Mouse (Mus musculus) embryonic stem cell, embryonic (primary cell): ENCODE data around the gene Trpt1.

ENCODE experiments used
- CTCF ChIA-PET, 4 experiments: fragments of 300-600 bp in 2 of 4; fragments of 350-600 bp in 2 of 4; sonication (Branson Sonifier 250); formaldehyde crosslinking; loops; one replicate each; lab custom pipeline; 2022; ENCODE audit warnings: inconsistent platforms in 2 of 4; lab: Charles Lee
- POLR2A ChIA-PET, 4 experiments: fragments of 300-600 bp in 2 of 4; fragments of 350-600 bp in 2 of 4; sonication (Branson Sonifier 250); formaldehyde crosslinking; loops; one replicate each; lab custom pipeline; 2022; ENCODE audit warnings: antibody characterized with exemption in 4 of 4, inconsistent platforms in 1 of 4; lab: Charles Lee

Trpt1 gene

DNA sequence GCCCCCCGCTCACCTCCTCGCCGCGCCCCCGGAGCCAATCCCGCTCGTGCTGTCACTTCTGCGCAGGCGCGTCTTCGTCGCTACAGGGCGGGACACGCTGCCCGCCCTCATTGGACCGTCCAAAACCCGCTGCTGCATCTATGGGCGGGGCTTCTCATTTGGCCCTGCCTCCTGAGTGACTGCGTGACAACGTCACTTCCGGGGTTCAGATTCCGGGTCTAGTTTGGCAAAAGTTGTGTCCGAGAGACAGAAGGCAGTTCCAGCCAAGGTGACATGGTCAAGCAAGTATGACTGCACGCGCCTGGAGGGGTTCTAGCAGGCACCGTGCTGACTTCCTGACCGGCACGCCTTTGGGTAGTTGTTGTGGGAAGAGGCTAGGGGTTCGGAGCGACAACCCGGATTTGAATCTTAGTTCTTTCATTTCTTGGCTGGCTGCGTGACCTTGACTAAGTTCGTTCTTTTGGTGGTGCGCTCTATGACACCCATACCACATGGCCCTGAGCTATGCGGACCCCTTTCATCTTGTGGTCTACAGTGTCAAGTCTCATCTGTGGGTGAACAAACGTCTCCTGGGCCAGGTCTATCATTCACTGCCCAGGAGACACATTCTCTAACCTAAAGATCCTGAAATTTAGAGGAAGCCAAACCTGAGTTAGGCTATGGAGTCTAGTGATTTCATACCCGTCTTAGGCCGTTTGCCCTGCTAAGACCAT, 15.4 kb upstream of the Trpt1 start, which contains the start of gene Fkbp2:
Fkbp2 (minus strand) TSS at position 121 of the 713 bp plus-strand sequence.
- CTCF ChIA-PET, result interaction anchor here in 3 of 4 experiments (0.7 to 2.9 kb wide), 33 partner anchors 7 to 552 kb away, joined by 3 to 89 read pairs (median 6); partner anchors contain the start of genes Bad (in 2 of the 3), Dnajc4 (in 2 of the 3), Nudt22 (in 2 of the 3) and Trpt1 (in 2 of the 3)
- POLR2A ChIA-PET, result interaction anchor here in 3 of 4 experiments (0.5 to 8.9 kb wide), 57 partner anchors 9 to 1743 kb away, joined by 3 to 99 read pairs (median 4); partner anchors contain the start of genes Bad (in 3 of the 3), Gpr137 (in 3 of the 3), Nudt22 (in 3 of the 3) and Trpt1 (in 3 of the 3)

DNA sequence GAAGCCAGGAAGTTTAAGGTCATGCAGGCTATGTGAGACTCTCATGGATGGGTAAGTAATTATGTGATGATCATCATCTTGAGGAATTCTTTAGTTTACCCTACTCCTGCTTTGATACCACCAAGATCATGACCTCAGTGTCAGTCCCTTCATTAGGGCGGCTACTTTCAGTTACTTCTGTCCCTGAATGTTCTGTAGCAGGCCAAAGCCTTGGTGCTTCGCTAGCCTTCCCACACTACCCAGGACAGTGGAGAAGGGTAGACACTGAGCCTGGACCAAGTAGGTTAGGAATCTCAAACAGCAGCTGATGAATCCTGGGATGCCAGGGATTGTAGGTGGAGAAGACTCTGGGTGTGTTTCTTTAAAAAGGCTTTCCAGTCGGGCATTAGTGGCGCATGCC, 14.5 kb upstream of the Trpt1 start:
- ChIA-PET CTCF (interaction anchor here in 1 of 4 experiments (0.8 kb wide), 1 partner anchor 529 kb away, joined by 3 read pairs; no protein-coding TSS in a partner anchor), POLR2A (interaction anchor here in 3 of 4 experiments (0.7 to 8.9 kb wide), 15 partner anchors 8 to 1873 kb away, joined by 3 to 99 read pairs (median 14); partner anchors contain the start of genes Nudt22 (in 3 of the 3), Trpt1 (in 3 of the 3), Dnajc4 (in 2 of the 3) and Stip1 (in 1 of the 3))

DNA sequence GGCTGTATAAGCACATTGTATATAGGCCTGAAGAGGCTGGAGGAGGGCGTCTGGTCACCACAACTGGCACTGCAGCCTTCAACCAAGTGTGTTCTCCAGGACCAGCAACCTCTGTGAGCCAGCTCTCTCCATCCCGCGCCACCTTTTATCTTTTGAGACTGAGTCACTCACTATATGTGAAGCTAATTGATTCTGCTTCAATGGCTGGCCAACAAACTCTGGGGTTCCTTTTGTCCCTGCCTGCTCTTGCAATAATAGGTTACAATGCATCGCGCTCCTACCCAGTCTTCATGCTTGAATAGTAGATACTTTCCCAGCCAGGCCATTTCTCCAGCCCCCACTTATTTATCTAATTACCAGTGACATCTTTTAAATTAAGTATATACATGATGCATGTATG, 12.3 kb upstream of the Trpt1 start:
- ChIA-PET POLR2A (interaction anchor here in 3 of 4 experiments (0.6 to 8.9 kb wide), 8 partner anchors 8 to 187 kb away, joined by 3 to 99 read pairs (median 4); partner anchors contain the start of genes Nudt22 (in 2 of the 3), Trpt1 (in 2 of the 3) and Plcb3 (in 1 of the 3)), CTCF (no interaction called here)

DNA sequence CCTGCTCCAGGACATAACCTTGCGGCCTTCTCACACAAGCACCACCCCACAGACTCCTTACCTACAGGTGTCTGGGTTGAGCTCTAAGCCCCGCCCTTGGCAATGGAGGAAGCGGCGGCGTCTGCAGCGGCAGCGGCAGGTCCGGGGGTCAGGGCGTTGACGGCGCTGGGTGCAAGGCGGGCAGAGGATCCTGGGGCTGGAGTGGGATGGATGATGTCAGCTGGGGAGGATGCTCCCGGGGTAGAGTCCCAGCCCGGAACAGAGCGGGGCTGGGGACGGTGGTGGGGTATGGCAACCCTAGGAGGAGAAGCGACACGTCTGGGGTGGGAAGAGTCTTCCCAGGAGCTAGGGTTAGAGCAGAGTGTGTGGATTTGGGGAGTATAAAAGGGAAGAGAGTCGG, 10.6 kb upstream of the Trpt1 start:
- ChIA-PET CTCF (interaction anchor here in 2 of 4 experiments (0.6 to 1.2 kb wide), 2 partner anchors 10 to 34 kb away, joined by 3 read pairs; no protein-coding TSS in a partner anchor), POLR2A (interaction anchor here in 3 of 4 experiments (0.6 to 5.2 kb wide), 23 partner anchors 9 to 222 kb away, joined by 3 to 34 read pairs (median 4); partner anchors contain the start of genes Nudt22 (in 3 of the 3), Trpt1 (in 3 of the 3), Plcb3 (in 2 of the 3) and Esrra (in 1 of the 3))

DNA sequence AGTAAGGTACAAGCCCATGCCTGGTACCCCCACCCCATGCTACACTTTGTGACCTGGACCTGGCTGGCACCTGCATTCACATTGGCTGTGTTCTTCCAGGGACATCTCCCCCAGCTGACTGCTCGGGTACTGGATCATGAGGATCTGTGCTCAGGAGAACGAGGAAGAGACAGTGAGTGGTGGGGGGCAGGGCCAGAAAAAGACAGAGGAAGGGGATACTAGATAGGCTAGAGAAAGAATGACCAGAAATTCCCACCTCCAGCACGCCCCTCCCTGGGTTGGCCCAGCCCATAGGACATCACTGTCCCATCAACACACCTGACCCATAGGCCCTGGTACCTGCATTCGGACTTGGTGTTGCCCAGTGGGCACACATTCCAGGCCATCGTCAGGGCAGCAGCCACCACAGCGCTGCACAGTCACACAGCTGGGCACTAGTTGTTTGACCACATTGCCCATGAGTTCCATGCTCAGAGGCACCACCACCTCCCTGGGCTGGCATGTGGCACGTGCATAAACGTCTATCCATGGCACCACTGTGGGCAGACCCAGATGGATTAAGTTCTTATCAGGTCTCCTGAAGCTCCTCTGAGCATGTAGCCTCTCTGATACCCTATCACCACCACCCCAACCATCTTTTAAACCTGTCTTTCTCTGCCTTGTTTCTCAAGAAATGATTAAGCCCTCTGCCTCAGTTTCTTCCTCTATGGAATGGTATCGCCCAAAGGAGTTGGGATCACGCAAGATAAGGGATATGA, 9.8 kb upstream of the Trpt1 start:
- ChIA-PET POLR2A (interaction anchor here in 3 of 4 experiments (0.6 to 5.2 kb wide), 18 partner anchors 7 to 62 kb away, joined by 3 to 34 read pairs (median 6); partner anchors contain the start of genes Nudt22 (in 3 of the 3), Trpt1 (in 3 of the 3), Plcb3 (in 2 of the 3) and Stip1 (in 2 of the 3)), CTCF (interaction anchor here in 2 of 4 experiments (0.6 to 1.9 kb wide), 2 partner anchors 16 to 341 kb away, joined by 3 to 5 read pairs; no protein-coding TSS in a partner anchor)

DNA sequence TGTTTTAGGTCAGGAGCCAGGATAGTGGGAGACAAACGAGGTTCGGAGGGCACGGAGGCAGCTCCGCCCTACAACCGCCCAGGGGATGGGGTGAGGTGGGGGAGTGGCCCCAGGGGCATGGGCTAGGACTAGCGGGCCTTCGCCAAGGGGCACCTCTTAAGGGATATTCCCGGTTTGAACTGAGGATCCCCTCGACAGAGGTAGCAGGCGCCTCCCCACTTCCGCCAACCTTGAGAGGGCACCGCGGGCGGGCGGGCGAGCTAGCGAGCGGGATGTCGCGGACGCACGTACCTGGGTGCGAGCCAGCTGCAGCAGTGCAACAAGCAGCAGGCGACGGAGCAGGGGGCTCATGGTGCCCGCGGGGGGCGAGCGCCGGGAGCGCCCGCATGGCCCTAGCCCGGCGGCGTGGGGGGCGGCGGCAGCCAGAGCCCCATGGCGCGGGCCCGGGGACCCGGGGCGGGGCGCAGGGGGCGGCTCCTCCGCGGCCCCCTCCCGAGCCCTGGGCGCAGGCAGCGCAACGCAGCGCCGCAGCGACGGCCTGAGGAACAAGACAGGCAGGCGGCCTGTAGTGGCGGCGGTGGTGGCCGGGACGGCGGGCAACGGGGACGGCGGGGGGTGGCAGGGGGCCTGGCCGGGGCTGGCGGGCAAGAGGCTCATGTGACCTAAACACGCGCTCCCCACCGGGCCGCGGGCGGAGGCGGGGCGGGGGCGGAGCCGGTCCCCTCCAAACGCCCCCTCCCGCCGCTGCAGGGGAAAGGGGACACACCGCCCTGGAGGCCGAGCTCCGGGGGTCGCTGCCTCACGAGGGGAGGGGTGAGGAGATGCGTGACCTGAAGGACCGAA, 8.6 kb upstream of the Trpt1 start, which contains the start of gene Vegfb:
Vegfb (minus strand) TSS at position 591 of the 843 bp plus-strand sequence.
- POLR2A ChIA-PET, result interaction anchor here in 3 of 4 experiments (0.6 to 5.2 kb wide), 28 partner anchors 8 to 301 kb away, joined by 3 to 34 read pairs (median 4); partner anchors contain the start of genes Nudt22 (in 3 of the 3), Trpt1 (in 3 of the 3), Stip1 (in 2 of the 3) and Bad (in 1 of the 3)
- CTCF ChIA-PET, result interaction anchor here in 2 of 4 experiments (1.5 to 1.9 kb wide), 4 partner anchors 8 to 17 kb away, joined by 3 to 6 read pairs (median 4); partner anchors contain the start of genes Nudt22 (in 1 of the 2) and Trpt1 (in 1 of the 2)

DNA sequence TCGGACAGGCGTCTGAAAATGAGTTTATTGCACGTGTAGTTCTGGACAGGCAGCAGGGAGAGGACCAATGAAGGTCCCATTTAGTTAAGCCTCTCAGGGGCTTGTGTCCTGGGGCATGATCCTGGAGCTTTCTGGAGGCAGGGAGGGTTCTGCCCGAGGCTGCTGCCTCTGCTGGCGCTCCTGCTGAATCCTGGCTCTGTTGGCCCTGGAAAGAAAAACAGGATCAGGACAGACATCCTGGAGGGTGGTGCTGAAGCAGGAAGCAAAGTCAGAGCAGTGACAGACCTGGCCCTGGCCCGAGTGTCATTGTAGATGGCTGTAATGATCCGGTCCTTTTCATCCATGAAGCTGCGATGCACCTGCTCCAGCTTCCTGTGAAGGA, 8.0 kb upstream of the Trpt1 start:
- ChIA-PET CTCF (interaction anchor here in 3 of 4 experiments (1.2 to 1.9 kb wide), 5 partner anchors 8 to 32 kb away, joined by 3 to 6 read pairs (median 5); partner anchors contain the start of genes Nudt22 (in 1 of the 3) and Trpt1 (in 1 of the 3)), POLR2A (interaction anchor here in 3 of 4 experiments (0.6 to 5.2 kb wide), 23 partner anchors 8 to 584 kb away, joined by 3 to 34 read pairs (median 4); partner anchors contain the start of genes Nudt22 (in 3 of the 3), Trpt1 (in 3 of the 3), Stip1 (in 2 of the 3) and Plcb3 (in 1 of the 3))

DNA sequence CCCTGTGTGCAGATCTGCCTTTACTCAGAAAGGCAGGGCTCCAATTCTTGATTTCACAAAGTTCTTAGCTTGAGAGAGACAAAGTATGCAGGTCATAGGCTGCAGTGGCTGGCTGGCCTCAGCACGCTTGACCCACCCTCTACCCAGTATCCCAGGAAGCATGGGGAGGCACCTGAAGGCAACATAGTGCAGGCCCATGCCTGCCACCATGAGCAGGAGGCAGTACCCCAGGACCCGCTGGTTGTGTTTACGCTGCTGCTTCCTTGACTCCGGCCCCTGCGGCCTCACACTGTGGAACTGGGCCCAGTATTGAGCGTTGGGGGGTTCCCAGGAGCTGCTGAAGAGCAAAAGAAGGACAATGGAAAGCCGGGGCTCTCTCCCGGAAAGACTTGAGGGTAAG, 6.7 kb upstream of the Trpt1 start:
- ChIA-PET CTCF (interaction anchor here in 3 of 4 experiments (1.1 to 1.5 kb wide), 3 partner anchors 9 to 31 kb away, joined by 3 to 6 read pairs (median 5); partner anchors contain the start of gene Fkbp2 (in 1 of the 3)), POLR2A (interaction anchor here in 3 of 4 experiments (0.6 to 1.3 kb wide), 12 partner anchors 8 to 381 kb away, joined by 3 to 6 read pairs (median 4); partner anchors contain the start of genes Fkbp2 (in 1 of the 3) and Plcb3 (in 1 of the 3))

DNA sequence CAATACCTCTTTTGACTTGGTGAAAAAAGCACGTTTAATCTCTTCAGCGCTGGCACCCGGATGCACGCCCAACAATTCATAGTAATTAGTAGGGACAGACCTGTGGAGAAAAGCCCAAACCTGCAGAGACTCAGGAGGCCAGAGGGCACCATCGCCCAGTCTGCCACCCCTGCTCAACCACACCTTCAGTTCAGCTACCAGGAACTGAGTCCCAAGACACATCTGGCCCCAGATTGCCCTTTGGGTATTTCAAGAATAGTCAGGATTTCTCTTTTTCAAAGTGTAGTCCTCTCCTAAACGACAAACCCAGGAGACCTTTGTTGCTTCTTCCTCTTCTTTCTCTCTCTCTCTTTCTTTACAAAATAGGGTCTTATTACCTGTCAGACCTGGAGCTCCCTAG, 5.2 kb upstream of the Trpt1 start:
- ChIA-PET CTCF (interaction anchor here in 1 of 4 experiments (0.6 kb wide), 1 partner anchor 135 kb away, joined by 8 read pairs; no protein-coding TSS in a partner anchor), POLR2A (interaction anchor here in 2 of 4 experiments (1.3 to 1.5 kb wide), 3 partner anchors 15 to 20 kb away, joined by 3 to 5 read pairs (median 4); partner anchors contain the start of gene Plcb3 (in 1 of the 2))

DNA sequence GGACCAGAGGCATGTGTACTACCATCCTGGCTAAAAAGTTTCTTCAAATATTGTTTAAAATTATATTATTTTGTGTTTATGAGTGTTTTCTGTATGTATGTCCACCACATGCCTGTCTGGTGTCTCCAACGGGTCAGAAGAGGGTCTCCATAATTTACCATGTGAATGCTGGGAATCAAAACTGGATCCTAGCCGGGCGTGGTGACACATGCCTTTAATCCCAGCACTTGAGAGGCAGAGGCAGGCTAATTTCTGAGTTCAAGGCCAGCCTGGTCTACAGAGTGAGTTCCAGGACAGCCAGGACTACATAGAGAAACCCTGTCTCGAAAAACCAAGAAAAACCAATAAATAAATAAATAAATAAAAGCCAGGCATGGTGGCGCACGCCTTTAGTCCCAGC, 4.8 kb upstream of the Trpt1 start:
- POLR2A ChIA-PET, result interaction anchor here in 2 of 4 experiments (0.9 to 2.1 kb wide), 8 partner anchors 8 to 49 kb away, joined by 3 to 35 read pairs (median 6); partner anchors contain the start of genes Plcb3 (in 2 of the 2), Stip1 (in 2 of the 2) and Fkbp2 (in 1 of the 2)
- CTCF ChIA-PET, result interaction anchor here in 2 of 4 experiments (0.6 to 2.1 kb wide), 3 partner anchors 12 to 136 kb away, joined by 7 to 37 read pairs (median 8); partner anchors contain the start of gene Fkbp2 (in 1 of the 2)

DNA sequence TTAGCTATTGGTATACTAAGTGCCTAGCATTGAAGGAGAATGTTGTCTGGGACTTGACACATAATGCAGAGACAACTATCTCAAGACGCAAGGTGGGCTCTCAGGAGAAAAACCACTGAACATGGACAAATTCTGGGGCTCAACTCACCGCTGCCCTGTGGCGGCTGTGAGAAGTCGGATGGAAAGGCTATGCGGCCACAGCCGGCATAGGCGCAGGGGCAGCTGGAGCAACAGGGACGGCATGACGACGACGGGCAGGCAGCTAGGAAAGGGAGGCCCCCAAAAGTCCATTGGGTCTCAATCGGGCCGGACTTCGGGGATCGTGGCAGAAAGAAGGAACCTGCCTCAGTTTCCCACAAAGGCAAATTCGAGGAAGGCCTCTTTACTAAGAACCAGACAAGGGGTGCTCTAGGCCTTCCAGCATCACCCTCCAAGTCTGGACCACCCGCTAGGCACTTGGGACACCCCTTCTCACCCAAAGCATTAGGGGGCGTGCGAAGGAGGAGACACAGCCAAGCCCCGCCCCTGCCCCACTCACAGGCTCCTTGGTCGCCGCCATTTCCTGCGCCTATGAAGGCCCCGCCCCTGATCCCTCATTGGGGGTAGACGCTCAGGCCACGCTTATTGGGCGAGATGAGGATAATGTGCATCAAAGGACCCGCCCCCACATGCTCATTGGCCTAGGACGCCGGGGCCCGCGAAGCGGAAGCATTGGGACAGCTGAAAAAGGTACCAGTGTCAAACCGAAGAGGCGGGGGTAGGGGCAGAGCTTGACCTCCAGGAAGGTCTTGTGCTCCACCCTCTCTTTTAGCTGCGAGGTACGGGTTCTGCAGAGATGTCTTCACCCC, 3.7 kb upstream of the Trpt1 start, which contains the start of gene Dnajc4:
Dnajc4 (minus strand) TSS at position 562 of the 848 bp plus-strand sequence.
- POLR2A ChIA-PET, result interaction anchor here (0.5 to 2.3 kb wide), 32 partner anchors 8 to 1731 kb away, joined by 3 to 35 read pairs (median 4); partner anchors contain the start of genes Fkbp2 (in 2 of the 4), Plcb3 (in 2 of the 4), Stip1 (in 2 of the 4) and Bad (in 1 of the 4)
- CTCF ChIA-PET, result interaction anchor here (0.5 to 2.2 kb wide), 7 partner anchors 13 to 564 kb away, joined by 3 to 37 read pairs (median 3); partner anchors contain the start of gene Fkbp2 (in 1 of the 4)

DNA sequence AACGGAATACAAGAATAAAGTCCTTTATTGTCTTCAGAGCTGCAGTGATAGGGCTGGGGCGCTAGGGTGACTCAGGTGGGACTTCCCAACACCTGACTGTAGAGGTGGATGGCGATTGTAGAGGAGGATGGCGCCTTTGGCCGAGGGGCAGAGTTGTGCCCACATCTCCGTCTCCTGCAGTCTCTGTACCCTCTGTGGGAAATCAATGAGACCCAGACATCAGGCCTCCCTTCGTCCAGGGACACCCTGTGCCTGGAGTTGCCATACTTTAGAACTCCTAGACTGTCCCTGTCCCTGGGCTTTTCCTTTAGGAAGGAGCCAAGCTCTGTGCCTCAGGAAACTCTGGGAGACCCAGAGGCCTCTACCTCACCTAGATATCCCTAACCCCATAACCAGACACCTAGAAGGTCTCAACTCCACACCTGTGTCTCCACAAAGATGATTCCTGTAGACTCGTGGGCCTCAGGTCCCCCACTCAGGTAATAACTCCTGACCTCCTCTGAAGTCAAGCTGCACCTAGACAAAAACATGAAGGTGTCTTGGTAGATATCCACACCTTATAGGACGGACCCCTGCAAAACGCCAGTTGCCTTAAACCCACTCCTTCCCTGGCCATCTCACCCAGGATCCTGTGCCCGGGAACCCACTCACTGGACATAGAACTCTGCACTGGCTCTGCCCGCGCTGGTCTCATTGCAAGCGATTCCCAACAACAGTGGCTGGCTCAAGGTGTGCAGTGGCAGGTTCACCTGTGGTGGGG, 2.7 kb upstream of the Trpt1 start:
- ChIA-PET POLR2A (interaction anchor here in 3 of 4 experiments (0.9 to 2.9 kb wide), 22 partner anchors 9 to 1730 kb away, joined by 3 to 35 read pairs (median 4); partner anchors contain the start of genes Fkbp2 (in 2 of the 3), Plcb3 (in 2 of the 3), Stip1 (in 2 of the 3) and Bad (in 1 of the 3)), CTCF (interaction anchor here (0.6 to 2.2 kb wide), 7 partner anchors 14 to 23 kb away, joined by 3 to 37 read pairs (median 6); partner anchors contain the start of gene Fkbp2 (in 1 of the 4))

DNA sequence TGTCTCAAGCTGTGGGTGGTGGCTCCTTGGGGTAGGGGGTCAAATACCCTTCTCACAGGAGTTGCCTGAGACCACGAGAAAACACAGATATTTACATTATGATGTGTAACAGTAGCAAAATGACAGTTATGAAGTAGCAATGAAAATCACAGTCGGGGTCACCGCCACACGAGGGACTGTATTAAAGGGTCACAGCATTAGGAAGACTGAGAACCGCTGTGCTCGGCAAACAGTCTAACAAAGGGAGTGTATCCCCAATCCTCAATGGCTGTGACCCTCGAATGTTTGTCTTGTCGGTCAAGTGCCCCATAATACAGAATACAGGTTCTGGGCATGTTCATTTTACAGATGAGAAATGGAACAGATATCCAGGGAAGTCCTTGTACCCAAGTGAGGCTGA, 1.9 kb upstream of the Trpt1 start:
- ChIA-PET POLR2A (interaction anchor here in 2 of 4 experiments (1.4 to 7.7 kb wide), 5 partner anchors 9 to 15 kb away, joined by 4 to 99 read pairs (median 14); partner anchors contain the start of genes Fkbp2 (in 2 of the 2) and Plcb3 (in 1 of the 2)), CTCF (interaction anchor here in 1 of 4 experiments (2.2 kb wide), 1 partner anchor 24 kb away, joined by 6 read pairs; no protein-coding TSS in a partner anchor)
